Mouse (Mus musculus): ENCODE data around the gene Prkn. TPM values are rescaled to one million over a fixed set of nuclear protein-coding genes. Genes with fewer than 3 reads are reported as not detected.

Gene Prkn
- polyA plus RNA-seq, 3 experiments from 2014 or later = 0.12 TPM; not detected in 2

- ATAC-seq = no peak
These were observed 1210.1 kb downstream of the Prkn start for GRCm38 (mm10) chr17:12050261-12050660.

- no peak for ATAC-seq
These were observed 1210.8 kb downstream of the Prkn start for GRCm38 (mm10) chr17:12051031-12051430.

- ATAC-seq = no peak
These were observed 1212.5 kb downstream of the Prkn start for GRCm38 (mm10) chr17:12052651-12053050.

GRCm38 (mm10) chr17:12059041-12059440 lies 1218.9 kb downstream of the Prkn start:
- ATAC-seq = no peak

- no peak for ATAC-seq
These were observed 1221.2 kb downstream of the Prkn start for GRCm38 (mm10) chr17:12061381-12061780.

GRCm38 (mm10) chr17:12062861-12063260 lies 1222.7 kb downstream of the Prkn start:
- ATAC-seq = no peak

GRCm38 (mm10) chr17:12063533-12063932 lies 1223.3 kb downstream of the Prkn start:
- ATAC-seq = no peak

- no peak for ATAC-seq
These were observed 1225.9 kb downstream of the Prkn start for GRCm38 (mm10) chr17:12066054-12066453.

- no peak for ATAC-seq
These were observed 1236.6 kb downstream of the Prkn start for GRCm38 (mm10) chr17:12076816-12077215.

- ATAC-seq = no peak
These were observed 1240.7 kb downstream of the Prkn start for GRCm38 (mm10) chr17:12080656-12081495.

- ATAC-seq = no peak
These were observed 1242.0 kb downstream of the Prkn start for GRCm38 (mm10) chr17:12082201-12082600.

- no peak for ATAC-seq
These were observed 1250.2 kb downstream of the Prkn start for GRCm38 (mm10) chr17:12090261-12090927.

- no peak for ATAC-seq
These were observed 1252.8 kb downstream of the Prkn start for GRCm38 (mm10) chr17:12092901-12093564.

GRCm38 (mm10) chr17:12094016-12094415 lies 1253.8 kb downstream of the Prkn start:
- ATAC-seq = no peak

GRCm38 (mm10) chr17:12094827-12095590 lies 1254.8 kb downstream of the Prkn start:
- ATAC-seq = no peak

GRCm38 (mm10) chr17:12099415-12099814 lies 1259.2 kb downstream of the Prkn start:
- ATAC-seq = no peak

- ATAC-seq = no peak
These were observed 1262.1 kb downstream of the Prkn start for GRCm38 (mm10) chr17:12102326-12102725.

- ATAC-seq = no peak
These were observed 1263.6 kb downstream of the Prkn start for GRCm38 (mm10) chr17:12103781-12104180.

GRCm38 (mm10) chr17:12104245-12104644 lies 1264.1 kb downstream of the Prkn start:
- ATAC-seq = no peak

- no peak for ATAC-seq
These were observed 1264.5 kb downstream of the Prkn start for GRCm38 (mm10) chr17:12104690-12105089.

- ATAC-seq = no peak
These were observed 1266.1 kb downstream of the Prkn start for GRCm38 (mm10) chr17:12106255-12106654.

Measured in inflammation-experienced regulatory T-cells, adult 6 months (primary cell).